Mouse (Mus musculus) retina, postnatal 1 day (tissue): Measurements from ENCODE around the gene Atxn7l3.

ENCODE experiments used
- DNase-seq: peaks from one replicate; pipeline ENCODE4 v3.0.0-alpha.2; 2012

Gene Atxn7l3

DNA sequence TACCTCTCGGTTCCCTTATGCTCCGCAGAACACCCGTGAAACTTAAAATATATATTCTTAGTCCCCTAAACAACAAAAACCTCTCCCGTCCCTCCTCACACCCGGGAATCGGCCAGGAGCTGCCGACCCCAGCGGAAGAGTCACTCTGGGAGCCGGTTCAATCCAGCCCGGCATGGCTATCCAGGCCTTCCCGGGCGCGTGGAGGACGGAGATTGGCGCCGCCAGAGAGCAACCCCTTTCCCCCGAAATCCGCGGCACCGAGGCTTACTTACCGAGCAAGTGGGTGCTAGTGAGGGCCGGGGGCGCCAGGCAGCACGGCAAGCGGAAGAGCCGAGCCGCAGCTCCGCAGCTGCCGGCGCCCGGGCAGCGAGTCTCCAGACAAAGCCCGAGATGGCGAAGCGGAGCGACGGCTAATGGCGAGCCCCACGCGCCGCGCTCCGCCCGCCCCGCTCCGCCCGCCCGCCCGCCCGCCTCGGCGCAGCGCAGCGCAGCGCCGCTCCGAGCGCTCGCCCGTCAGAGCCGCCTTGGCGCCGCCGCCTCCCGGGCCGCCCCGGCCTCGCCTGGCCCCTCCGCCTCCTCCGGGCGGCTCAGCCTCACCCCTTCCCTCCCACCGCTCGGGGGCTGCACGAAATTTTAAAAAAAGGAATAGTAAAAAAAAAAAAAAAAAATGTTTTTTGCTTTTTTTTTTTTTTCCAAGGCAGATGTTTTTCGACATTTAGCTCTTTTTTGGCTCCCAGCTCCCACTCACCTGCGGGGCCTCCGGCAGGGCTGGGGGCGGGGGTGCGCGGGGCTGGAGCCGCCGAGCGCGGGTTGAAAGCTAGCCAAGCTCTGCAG, 22.4 kb upstream of the Atxn7l3 start:
- peak; percentile 66 for DNase-seq

DNA sequence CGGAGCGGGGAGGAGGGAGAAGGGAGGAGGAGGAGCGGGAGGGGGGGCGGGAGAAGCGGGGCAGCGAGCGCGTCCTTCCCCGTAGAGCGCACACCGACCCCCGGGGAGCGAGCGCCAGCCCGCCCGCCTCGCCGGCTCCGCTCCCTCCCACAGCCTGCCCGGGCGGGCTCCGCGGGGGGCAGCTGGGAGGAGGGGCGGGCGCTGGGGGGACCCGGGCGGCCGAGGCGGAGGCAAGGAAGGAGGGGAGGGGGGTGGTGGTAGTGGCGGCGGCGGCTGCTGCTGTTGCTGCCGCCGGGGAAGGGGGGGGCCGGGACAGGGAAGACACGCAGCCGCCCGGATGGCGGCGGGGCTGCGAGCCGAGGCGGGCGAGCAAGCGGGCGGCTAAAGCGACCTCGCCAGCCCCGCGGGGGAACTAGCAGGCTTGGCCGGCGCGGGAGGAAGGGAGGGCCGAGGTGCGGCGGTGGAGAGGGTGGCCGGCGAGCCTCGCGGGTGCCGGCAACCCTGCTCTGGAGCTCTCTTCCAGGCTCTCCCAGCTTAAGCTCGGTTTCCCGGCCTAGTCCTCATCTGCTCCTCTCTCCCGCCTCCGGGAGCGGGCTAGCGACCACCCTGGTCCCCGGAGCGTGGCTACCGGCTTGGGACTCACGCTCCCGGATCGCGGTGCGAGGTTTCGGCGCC, 21.6 kb upstream of the Atxn7l3 start:
- peak; percentile 89 for DNase-seq

DNA sequence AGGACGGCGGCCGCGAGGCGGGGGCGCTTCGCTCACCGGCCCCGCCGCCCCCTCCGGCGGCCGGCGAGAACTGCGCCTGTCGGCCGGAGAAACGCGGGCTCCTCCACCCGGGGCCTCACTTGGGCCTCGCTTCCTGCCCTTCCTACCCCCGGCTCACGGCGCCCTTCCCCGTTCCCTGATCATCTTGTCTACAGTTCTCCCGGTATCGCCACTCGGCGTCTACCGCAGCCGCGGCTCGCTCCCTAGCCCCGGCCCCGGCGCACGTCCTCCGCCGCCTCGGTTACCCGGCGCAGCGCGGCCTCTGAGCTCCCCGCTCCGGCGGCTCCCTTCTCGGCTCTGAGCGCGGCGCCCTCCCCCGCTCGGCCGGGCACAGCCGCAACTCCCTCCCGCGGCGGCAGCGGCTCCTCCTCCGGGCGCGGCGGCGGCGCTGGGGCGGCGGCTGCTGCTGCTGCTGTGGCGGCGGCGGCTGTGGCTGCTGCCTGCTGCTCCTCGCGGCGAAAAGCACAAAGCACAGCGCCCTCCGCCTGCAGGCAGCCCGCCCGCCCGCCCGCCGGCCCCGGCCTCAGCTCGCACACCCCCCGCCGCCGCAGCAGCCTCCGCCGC, 21.0 kb upstream of the Atxn7l3 start:
- peak; percentile 75 for DNase-seq

DNA sequence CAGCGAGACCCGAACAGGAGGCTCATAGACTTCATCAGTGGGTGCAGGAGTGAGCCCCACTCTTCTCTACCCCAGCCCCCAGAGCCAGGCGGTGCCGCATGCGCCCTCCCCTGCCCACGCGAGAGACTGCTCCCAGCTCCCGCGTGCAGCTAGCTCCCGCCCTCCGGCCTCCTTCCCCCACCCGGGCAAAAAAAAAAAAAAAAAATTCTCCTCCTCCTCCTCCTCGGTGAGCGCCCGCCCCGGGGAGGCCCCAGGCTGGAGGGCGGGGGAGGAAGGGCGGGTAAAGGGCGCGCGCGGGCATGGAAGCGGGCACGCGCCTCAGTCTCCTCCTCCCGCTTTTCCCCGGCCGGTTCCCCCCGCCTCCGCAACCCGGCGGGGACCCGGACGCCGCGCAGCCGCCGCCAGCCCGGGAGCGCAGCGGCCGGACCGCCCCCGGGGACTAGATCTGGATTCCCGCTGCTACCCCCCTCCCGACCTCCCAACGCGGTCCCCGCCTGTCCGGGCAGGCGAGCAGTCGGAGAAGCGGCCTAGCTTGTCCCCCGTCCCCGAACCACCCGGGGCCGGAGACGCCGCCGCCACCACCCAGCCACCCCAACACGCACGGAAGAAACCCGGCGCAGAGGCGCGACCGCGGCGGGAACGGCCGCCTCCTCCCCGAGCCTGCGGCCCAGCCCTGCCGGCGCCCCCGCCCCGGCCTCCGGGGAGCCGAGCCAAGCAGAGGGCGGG, 20.3 kb upstream of the Atxn7l3 start:
- DNase-seq = peak; percentile 92

DNA sequence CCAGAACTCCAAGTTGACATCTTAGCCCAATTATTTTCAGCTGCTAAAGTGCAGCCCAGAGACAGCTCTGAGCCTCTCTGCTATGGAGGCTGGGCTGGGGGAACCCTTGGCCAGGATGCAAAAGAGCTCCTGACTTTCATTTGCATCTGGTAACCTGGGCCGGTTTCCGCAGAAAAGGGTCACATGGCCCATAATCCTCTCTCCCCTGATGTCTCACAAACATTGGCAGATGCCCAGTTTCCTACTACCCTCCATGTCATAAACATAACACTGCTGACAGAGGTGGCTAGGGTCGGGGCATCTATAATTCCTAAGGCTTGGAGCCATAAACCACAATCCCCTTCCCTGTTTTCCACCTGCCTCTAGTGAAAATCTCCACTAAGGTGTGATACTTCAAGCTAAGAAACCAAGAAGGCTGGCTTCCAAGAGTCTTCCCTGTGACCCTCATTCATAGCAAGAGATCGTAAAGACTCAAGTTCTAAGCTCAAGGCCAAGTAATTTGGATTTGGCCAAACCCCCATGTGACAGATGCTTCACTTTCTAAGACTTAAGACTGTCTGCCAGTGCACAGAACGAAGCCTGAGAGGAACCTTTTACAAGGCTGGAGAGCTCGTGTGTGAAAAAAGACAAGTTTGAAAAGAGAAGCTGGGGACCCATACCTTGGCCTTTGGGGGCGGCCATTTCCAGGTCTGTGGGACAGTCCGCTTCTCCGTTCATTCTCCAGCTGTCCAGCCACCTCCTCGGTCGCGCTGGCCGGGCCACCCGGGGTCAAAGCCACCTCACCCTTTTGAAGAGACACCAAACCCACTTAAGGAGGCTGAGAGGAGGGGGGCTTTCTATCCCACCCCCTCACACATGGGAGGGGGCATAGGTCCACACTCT, 19.5 kb upstream of the Atxn7l3 start:
- peak; percentile 35 for DNase-seq

DNA sequence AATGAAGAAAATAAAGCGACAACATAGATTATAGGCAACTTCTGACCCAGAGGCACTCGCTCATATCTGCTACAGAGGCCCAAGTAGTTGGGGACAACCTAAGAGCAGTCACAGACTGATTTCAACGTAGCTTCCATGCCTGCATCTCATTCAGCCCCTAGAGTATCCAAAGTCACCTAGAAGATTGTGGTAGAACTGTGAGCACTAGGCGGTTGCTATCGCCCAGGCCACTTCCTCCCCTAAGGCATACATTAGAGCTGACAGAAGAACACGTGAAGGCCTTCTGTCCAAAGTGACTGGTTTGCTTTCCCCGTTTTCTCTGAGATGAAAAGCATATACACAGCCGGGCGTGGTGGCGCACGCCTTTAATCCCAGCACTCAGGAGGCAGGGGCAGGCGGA, 17.9 kb upstream of the Atxn7l3 start:
- no peak for DNase-seq

DNA sequence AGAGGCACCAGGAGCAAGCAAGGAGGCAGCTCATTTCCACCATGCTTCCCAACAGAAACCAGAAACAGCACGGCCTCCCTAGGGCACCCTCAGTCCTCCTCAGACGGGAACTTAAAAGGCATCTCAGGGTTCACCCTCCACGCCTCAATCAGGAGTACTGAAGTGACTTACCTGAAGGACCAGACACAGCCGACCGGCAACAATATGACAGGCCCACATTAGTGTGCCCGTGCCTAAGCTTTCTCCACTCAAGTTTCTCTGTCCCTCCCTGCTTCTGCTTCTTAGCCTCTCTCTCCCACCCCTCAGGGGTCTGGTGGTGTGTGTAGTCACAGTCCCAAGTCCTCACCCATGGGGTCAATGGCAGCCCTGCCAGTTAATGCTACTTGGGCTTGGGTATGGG, 16.2 kb upstream of the Atxn7l3 start:
- no peak for DNase-seq

DNA sequence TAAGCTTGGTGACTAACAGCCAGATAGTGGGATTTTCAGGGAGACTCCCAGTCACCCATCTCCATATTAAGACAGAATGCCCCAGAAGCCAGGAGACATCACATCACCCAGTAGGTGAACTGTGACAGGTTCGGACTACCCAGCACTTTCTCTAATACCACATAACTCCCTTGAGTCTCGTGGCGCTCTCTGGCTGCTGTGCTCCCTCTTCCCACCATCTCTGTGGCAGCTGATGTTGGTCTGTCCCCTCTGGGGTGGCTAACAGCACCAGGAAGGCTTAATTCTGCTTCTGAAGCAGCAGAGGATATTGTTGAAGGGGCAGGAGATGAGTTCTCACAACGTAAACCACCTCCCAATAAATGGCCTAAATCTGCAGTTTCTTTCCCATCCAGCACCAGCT, 15.5 kb upstream of the Atxn7l3 start:
- no peak for DNase-seq

DNA sequence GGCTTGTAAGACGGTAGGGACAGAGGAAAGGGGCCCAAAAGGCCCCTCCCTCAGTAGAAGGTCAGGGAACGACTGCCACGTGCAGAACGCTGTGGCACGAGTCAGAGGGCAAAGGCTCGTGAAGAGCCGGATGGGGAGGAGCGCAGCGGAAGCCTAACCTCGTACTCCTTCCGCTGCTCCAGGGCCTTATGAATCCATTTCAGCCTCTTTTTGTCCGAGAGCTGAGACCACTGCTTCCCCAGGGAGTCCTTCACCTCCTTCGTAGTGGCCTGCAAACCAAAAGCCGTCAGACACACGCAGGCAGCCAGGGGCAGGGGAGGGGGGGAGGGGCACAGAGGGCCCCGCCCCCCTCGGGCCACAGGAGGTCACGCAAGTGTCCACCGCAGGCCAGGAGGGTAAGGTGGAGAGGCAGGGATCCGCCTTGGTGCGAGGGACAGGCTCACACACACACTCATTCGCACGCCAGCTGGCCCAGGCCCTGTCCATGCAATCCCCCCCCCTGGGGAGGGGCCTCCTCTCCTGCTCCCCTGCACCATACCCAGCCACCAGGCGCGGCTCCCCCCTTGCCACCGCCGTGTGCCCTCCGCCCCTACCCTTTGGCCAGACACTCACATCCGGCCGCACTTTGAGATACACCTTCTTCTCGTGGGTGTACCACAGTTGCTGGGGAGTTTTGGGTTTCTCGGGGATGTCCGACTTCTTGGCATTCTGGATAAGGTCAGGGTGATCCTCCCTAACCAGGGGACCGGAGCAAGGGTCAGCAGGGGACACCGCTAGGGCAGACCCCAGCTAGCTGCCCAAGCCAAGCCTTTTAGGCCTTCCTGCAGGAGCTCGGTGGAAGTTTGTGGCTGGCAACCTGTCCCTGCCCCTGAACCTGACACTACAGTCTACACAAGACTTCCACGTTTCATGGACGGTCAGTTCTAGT, 14.6 kb upstream of the Atxn7l3 start:
- DNase-seq = peak; percentile 34

DNA sequence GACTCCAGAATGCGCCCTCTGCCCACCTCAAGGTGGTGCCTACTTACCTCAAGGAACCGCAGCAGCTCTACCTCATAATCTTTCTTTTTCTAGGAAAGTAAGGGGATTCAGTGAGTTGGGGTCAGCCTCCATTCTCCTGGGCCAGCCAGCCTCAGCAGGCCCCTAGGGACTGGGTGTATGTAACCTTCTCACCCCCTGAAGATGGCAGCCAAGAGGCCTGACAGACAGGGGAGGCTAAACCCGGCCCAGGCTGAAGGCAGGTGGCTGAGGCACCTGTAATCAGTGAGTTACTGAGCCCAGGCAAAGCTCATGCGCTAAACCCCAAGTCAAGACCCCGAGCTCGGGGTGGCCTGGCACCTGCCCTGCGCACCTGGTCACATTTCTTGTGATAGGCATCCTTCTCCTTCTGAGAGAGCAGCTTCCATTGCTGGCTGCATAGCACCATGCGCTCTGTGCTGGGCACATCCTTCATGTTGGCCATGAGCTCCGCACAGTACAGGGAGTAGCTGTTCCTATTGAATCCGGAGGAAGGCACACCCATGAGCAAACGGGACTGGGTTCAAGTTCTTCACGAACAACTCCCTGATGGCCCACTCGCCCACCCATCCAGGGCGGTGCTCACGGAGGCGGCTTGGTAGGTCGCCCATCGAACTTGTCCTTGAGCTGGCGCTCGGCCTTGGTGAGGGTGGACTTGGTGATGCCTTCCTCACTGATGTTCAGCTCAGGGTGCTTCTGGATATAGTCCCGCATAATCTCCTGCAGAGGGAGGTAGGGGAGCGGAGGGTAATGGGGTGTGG, 13.6 kb upstream of the Atxn7l3 start:
- no peak for DNase-seq

DNA sequence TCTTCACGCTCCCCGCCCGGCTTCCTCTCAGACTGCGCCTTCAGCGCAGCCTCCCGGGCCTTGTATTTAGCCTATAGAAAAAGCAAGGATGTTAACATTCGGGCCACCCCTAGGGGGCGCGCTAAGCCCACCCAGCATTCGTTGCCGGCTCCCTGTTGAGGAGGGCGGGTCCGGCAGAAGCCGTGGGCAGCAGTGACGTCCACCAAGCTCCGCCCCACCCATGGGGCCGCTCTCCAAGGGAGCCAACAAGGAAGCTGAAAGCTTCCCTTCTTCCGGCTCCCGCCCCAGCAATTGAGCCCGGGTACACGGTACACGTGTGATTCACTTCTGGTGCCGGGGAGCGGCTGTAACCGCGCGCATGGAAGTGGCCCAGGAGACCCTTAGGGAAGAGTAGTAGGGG, 12.5 kb upstream of the Atxn7l3 start:
- DNase-seq = peak; percentile 98

DNA sequence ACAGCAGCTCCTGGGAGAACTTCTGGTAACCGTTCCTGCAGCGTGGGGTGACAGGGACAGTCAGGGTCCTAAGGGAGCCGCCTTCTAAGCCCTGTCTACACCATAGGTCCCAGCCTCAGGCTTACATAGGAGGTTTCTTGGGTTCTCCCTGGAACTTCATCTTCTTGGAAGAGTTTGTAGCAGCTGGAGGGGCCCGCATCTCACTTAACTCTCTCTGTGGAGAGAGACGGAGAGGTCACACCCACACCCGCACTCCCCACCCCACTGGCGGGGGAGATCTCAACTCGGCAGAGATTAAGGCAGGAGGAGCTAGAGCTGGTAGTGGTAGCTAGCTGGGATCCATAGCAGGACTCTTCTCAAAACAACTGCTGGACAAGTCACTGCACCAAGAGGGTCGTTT, 11.7 kb upstream of the Atxn7l3 start:
- DNase-seq = no peak

DNA sequence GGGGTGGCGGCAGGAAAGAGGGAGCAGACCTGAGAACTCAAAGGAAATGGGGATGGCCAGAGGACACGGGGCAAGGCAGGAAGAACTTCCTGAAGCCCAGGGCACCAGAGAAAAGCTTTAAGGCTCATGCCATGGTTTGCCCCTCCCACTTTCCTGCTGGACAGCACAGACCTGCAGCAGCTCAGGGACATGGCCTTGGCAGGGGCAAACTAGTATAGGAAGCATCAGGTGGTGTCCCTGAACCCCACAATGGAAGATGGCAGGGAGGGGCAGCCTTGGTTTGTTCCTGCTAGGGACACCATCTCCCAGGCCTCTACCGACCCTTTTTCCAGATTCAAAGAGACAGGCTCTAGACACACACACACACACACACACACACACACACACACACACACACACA, 8.9 kb upstream of the Atxn7l3 start:
- no peak for DNase-seq

DNA sequence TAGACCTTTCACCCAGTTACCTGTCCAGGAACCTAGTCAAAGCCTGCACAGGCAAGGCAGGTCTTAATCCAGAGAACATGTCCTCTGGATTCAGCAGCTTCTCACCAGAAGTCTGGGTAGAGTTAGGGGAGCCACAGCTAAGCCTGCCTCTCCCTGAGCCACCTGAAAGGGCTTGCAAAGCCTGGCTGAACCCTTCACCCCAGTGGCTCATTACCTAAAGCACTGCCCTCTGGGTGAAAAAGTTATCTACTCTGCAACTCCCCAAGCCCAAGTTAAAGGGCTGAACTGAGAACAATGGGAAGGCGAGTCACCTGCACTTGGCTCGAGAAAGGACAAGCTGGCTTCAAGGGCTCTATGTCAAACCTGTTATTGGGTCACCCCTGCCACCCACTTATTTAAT, 7.7 kb upstream of the Atxn7l3 start:
- no peak for DNase-seq

DNA sequence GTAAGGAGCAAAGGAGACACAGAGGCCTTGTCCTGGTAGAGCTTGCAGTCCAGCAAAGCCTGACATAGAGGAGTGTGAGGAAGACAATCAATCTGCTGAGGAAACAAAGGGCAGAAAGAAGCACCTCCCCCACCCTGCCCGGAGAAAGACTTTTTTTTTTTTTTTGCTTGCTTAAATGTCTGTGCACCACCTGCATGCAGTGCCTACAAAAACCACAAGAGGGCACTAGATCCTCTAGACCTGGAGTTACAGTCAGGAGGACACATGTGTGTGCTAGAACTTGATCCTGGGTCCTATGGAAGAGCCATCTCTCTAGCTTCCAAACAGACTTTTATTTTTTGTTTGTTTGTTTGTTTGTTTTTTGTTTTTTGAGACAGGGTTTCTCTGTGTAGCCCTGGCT, 3.4 kb upstream of the Atxn7l3 start:
- DNase-seq = peak; percentile 83

DNA sequence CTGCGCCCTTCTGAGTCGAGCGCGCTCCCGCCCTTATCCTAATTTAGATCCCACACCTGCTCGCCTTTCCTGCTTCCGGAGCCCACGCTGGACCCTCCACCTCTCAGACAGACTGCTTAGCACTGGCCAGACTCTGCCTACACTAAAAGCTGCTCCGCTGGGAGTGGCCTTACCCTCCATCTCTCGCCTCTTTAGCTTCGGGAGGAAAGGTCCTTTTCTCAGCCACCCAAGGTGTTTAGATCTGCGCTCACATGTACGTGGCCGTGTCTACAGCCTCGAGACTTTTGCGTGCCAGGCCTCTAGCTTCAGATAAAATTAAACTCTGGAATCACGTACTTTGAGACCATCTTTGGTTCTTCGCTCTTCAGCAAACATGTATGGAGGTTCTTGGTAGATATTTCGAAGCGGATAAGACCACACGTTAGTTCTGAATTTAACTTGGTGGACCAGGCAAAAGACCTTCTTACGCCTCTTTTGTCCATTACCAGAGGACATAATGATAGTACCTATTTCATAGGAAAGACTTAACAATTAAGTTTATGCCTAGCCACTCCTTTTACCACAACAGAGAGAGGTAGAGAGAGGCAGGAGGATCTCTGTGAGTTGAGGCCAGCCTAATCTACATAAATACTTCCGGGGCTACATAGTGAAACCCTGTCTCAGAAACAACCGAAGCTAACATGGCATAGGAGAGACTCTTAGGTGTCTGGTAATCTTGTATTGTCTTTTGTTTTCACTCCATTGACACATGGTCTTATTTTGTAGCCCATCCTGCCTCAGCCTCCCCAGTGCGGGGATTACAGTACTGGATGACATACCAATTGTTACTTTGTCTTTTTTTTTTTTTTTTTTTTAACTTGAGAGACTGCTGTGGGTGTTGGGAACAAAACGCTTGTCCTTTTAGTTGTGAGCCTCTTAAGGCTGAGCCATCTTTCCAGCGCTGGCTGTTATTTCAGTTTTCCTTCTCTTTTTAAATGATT, 1.4 kb upstream of the Atxn7l3 start:
- no peak for DNase-seq

DNA sequence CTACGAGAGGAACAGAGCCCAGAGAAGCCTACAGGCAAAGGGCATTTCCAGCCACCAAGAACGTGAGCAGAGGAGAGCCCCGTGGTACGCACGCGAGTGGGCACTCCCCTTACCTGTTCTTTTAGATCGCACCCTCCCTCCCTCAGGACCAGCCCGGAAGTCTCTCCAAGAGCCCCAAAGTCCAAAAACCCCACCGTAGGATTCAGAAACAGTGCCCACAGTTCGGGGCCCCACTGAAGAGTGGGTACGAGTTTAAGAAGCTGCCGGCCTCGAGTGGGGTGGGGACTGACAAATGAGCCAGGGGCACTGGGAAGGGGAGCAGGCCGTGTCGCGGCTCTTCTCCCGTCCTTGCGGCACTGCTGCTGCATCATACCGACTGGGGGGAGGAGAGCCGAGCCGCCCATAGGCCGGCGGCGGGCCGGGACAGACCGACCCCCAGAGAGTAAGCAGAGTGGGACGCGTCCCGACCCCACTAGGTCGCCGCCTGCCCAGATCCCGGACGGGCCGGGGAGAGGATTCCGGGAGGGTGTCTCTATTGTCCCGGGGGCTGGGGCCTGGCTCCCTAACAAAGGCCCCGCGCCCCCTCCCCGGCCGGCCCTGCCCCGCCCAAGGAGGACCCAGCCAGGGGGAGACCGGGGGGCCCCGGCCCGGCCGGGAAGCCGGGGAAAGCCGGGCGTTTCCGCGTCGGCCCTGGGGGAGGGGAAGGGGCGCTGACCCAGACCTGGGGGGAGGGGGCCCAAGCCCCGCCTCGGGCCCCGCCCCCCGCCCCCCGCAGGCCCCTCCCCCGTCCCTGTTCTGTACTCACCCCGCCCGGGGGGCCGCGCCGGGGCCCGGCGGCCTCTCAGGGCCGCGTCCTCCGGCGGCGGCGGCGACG, 596 bp downstream of the Atxn7l3 start:
- peak; percentile 78 for DNase-seq
